Mouse (Mus musculus): ENCODE measurements around the gene Usp46. TPM values are rescaled to one million over a fixed set of nuclear protein-coding genes. Genes with fewer than 3 reads are reported as not detected.
"Not testable (repeated sequence)": the region's sequence is repeated elsewhere in the genome, so short reads cannot be mapped to it uniquely, and the experiment has no call there.

The Usp46 gene
- total RNA-seq, 4 experiments from 2014 or later, result 126 to 154 (median 139) TPM

- DNase-seq (ENCODE audit: low spot score in 2 of 2), result no peak
Observed at GRCm38 (mm10) chr5:74028691-74029479, 39.3 kb downstream of the Usp46 start.

DNA sequence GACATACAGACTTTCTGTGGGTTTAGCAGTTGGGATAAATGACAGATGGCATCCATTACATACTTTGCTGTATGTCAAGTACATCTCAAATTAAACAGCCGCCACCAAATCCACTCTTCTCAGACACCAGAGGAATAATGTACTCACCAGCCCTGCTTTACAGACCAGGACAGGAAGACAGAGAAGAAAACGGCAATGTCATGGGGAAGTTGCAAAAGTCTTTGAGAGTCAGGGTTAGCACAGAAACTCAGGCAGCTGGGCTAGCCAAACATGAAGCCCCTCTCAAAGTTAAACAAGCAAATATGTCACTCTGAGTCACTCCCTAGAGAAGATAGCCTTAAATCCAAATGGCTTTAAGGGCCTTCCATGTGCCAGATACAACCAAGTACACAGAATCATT, 40.0 kb downstream of the Usp46 start:
- no peak for DNase-seq (ENCODE audit: low spot score in 2 of 2)

GRCm38 (mm10) chr5:74020506-74020905, 47.7 kb downstream of the Usp46 start:
- no peak for DNase-seq (ENCODE audit: low spot score in 2 of 2)

GRCm38 (mm10) chr5:74018870-74019565, 49.2 kb downstream of the Usp46 start:
- no peak for DNase-seq (ENCODE audit: low spot score in 2 of 2)

- no peak for DNase-seq (ENCODE audit: low spot score in 2 of 2)
Observed at GRCm38 (mm10) chr5:74017488-74017887, 50.7 kb downstream of the Usp46 start.

- DNase-seq (ENCODE audit: low spot score in 2 of 2), result no peak
Observed at GRCm38 (mm10) chr5:74011629-74012028, 56.6 kb downstream of the Usp46 start.

DNA sequence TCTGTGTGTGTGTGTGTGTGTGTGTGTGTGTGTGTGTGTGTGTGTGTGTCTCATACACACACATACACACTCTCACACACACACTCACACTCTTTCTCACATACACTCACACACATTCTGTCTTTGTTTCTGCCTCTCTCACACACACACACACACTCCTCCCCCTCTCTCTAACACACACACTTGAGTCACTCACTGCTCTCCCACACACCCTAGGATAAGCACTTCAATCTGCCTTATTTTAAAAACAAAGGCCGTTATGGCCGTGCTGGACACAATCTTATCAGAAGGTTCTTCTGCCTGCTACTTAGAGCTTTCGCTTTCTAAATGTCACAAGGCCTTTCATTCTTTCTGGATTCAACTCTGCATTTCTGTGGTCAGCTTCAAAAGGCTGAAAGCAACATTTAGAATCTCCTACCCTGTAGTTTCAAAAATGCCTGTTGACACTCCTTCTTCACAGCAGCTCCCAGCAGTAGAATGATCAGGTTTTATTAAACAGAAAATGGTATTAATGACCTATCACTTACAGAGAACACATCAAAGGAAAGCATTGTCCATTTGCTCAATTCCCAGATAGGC, 60.6 kb downstream of the Usp46 start:
- peak in 1 of 2 experiments; percentile 33 for DNase-seq (ENCODE audit: low spot score in 2 of 2)

DNA sequence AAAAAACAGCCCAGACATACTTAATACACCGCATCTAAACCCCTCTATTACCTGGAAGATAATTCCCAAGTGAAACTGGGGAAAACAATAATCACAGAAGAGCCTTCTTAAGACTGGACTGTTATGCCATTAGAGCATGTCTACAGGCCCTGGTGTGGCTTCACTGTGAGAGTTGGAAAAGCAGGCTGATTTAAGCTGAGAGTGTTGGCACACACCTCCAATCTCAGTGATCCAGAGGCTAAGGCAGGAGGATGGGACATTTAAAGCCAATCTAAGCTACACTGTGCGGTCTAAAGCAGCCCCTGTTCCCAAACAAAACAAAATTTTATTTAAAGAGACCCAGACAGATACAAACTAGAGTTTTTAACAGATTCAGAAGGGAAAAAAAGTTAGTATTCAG, 62.3 kb downstream of the Usp46 start:
- no peak for DNase-seq (ENCODE audit: low spot score in 2 of 2)

GRCm38 (mm10) chr5:74001743-74002142, 66.5 kb downstream of the Usp46 start:
- DNase-seq (ENCODE audit: low spot score in 2 of 2), result no peak

DNA sequence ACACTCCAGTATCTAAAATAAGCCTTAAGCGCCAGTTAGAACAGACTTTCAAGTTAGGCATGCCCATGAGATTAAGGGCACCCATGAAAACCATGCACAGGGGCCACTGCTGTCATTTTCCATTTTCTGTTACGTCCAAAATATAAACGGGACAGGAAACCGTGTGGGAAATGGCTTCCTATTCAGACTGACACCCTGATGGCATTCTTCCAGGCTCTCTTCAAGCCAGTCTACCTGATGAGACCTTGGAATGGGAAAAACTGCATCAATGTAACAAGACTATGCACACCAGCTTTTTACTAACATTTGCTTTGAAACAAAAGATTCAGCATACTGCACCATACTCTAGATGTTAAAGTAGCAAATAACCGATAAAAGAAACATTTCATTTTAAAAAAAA, 69.3 kb downstream of the Usp46 start:
- DNase-seq (ENCODE audit: low spot score in 2 of 2), result no peak

DNA sequence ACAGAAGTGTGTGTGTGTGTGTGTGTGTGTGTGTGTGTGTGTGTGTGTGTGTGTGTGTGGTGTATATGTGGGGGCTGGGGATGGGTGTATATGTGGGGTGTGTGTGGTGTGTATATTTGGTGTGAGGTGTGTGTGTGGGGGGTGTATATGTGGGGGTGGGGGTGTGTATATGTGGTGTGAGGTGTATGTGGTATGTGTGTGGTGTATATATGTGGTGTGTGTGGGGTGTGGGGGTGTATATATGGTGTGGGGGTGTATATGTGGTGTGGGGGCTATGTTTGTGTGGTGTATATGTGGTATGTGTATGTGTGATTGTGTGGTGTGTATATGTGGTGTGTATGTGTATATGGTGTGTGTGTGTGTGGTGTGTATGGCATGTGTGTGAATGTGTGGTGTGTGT, 73.4 kb downstream of the Usp46 start:
- DNase-seq (ENCODE audit: low spot score in 2 of 2), result no peak

- DNase-seq (ENCODE audit: low spot score in 2 of 2), result no peak
Observed at GRCm38 (mm10) chr5:73993538-73993937, 74.7 kb downstream of the Usp46 start.

- DNase-seq (ENCODE audit: low spot score in 2 of 2), result no peak
Observed at GRCm38 (mm10) chr5:73992321-73992720, 75.9 kb downstream of the Usp46 start.

- DNase-seq (ENCODE audit: low spot score in 2 of 2), result no peak
Observed at GRCm38 (mm10) chr5:73989532-73989931, 78.7 kb downstream of the Usp46 start.

DNA sequence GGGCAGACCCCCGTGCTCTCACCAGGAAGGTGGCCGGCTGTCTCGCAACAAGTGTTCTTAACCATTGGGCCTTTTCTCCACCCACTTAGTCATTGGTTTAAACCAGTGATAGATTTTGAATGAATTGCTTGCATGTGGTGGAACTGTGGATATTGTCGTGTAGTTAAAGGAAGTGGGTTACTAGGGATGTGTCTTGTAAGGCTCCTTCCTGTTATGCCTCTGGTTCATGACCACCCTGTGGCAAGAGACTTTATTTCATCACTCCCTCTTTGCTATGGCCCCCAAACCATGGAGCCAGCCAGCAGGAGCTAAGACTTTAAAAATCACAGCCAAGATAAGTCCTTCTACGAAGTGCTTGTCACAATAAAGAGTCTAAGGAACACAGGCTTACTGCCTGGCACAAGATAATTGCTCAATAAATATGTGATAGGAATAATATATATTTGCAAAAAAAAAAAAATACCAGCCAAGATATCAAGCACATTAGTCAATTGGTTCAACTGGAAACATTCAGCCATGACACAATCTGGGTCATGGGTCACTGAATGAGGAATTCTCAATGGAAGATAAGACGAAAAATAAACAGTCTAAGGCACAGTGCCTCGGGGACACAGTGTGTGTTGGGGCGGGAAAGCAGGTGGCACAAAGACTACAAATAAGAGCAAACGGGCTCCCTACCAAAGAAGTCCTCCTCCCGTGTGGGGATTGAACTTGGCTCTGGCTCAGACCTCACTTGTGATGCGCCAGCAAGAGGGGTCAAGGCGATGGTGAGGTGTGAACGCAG, 80.3 kb downstream of the Usp46 start:
- DNase-seq (ENCODE audit: low spot score in 2 of 2), result no peak

DNA sequence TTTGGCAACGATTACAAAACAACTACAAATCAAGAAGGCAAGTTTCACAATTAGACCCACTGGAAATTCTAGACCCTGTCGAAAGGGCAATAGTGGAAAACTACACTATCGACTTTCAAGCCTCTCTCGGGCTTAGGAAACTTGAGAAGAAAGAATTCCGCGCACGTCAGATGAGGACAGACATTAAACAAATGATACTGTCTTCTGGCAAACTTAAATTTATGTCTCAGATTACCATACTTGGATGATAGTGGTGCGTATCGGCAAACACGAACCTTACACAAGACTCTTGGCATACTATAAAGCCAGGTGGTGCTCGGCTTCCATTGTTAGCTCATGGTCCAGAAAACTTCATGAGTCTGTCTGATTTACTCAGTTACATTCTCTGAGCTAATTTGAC, 90.8 kb downstream of the Usp46 start:
- DNase-seq (ENCODE audit: low spot score in 2 of 2), result no peak

GRCm38 (mm10) chr5:73971701-73972100, 96.5 kb downstream of the Usp46 start:
- no peak for DNase-seq (ENCODE audit: low spot score in 2 of 2)

GRCm38 (mm10) chr5:73970024-73970628, 98.1 kb downstream of the Usp46 start:
- DNase-seq (ENCODE audit: low spot score in 2 of 2), result peak in 1 of 2 experiments; percentile 30

DNA sequence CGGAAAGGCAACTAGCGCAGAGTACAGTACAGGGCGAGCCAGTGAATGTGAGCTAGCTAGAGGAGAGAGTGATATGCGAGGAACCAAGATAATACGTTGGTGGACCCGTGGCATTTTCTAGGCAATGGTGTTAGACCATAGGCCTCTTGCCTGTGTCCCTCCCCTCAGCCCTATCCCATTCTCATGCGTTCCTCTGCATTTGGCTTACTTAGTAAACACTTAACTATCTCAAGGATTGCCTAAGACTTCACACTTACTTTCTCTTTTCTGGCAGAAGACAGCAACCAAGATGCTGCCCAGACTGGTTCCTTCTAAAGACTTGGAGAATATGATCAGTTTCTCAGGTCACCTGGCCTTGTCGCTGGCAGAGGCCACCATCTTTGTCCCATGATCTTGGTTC, 98.9 kb downstream of the Usp46 start:
- DNase-seq (ENCODE audit: low spot score in 2 of 2), result no peak

- DNase-seq (ENCODE audit: low spot score in 2 of 2), result no peak
Observed at GRCm38 (mm10) chr5:73959779-73960178, 108.5 kb downstream of the Usp46 start.

GRCm38 (mm10) chr5:73958614-73959013, 109.6 kb downstream of the Usp46 start:
- not testable (repeated sequence) for DNase-seq (ENCODE audit: low spot score in 2 of 2)
